9 mouse cellular contexts compared by ENCODE assay signal in genomic region chr14:60529646-60530347, GRCm38 (mm10).
DNase-seq lines count a peak whose midpoint lies in the region; ATAC-seq and TF ChIP-seq lines count a peak whose summit lies in the region.
"Had no signal": no experiment of that assay in that cellular context is flagged by ENCODE, and none has a peak within 500 bp of the region (broad histone marks: within the 10 kb centered on the region; RNA-seq: fewer than 3 reads in every experiment).

No protein-coding gene starts in this region.

- H3K4me1 ChIP-seq in heart, embryonic 15.5 days (replicated peaks): peaks cover 14% of the 10 kb centered on the region
- peaks cover 11% of the 10 kb centered on the region for H3K4me1 ChIP-seq in embryonic facial prominence, embryonic 14.5 days (ENCODE audit: control insufficient read depth, insufficient read depth, low read length)
- H3K4me1 ChIP-seq in hindbrain, postnatal 0 days (ENCODE audit: insufficient read depth, low read length): peaks cover 16% of the 10 kb centered on the region

- WGBS in heart, embryonic 15.5 days: 38% methylated on average over 7 of the region's 7 CpGs
- 42% methylated on average over 3 of the region's 7 CpGs for WGBS in embryonic facial prominence, embryonic 14.5 days
- WGBS in hindbrain, postnatal 0 days: 40% methylated on average over 6 of the region's 7 CpGs

- no peak overlapping the region for H3K4me3 ChIP-seq in heart, embryonic 15.5 days
- H3K4me3 ChIP-seq in embryonic facial prominence, embryonic 14.5 days (ENCODE audit: low read depth, low read length): no peak overlapping the region
- H3K4me3 ChIP-seq in hindbrain, postnatal 0 days (ENCODE audit: low read length): no peak overlapping the region
- H3K4me3 ChIP-seq: liver, embryonic 13.5 days had no signal

- no peaks in the 10 kb centered on the region for H3K36me3 ChIP-seq in heart, embryonic 15.5 days
- no peaks in the 10 kb centered on the region for H3K36me3 ChIP-seq in embryonic facial prominence, embryonic 14.5 days (ENCODE audit: control insufficient read depth, insufficient read depth, low read length)
- H3K36me3 ChIP-seq in hindbrain, postnatal 0 days (ENCODE audit: insufficient read depth, low read length): no peaks in the 10 kb centered on the region
- H3K36me3 ChIP-seq: liver, embryonic 13.5 days had no signal

- H3K9me3 ChIP-seq in heart, embryonic 15.5 days (replicated peaks): no peaks in the 10 kb centered on the region
- no peaks in the 10 kb centered on the region for H3K9me3 ChIP-seq in embryonic facial prominence, embryonic 14.5 days (ENCODE audit: control insufficient read depth, low read length)
- H3K9me3 ChIP-seq in hindbrain, postnatal 0 days (ENCODE audit: low read length): no peaks in the 10 kb centered on the region
- H3K9me3 ChIP-seq: liver, embryonic 13.5 days had no signal

- H3K27me3 ChIP-seq in heart, embryonic 15.5 days: no peaks in the 10 kb centered on the region
- H3K27me3 ChIP-seq in embryonic facial prominence, embryonic 14.5 days (replicated peaks; ENCODE audit: control insufficient read depth, insufficient read depth, low read length): no peaks in the 10 kb centered on the region
- H3K27me3 ChIP-seq in hindbrain, postnatal 0 days (ENCODE audit: insufficient read depth, low read length): no peaks in the 10 kb centered on the region
- H3K27me3 ChIP-seq: liver, embryonic 13.5 days had no signal

- DNase-seq in heart, adult 8-10 months (ENCODE audit: low spot score): no peak
- DNase-seq in A20 (ENCODE audit: low read depth, low spot score): peak; percentile 63
- DNase-seq in embryonic facial prominence, embryonic 14.5 days (ENCODE audit: low spot score): peak; percentile 48
- peak; percentile 52 for DNase-seq in hindbrain, postnatal 0 days (ENCODE audit: low spot score)
- no peak for DNase-seq in right cerebral cortex, postnatal 25 days
- DNase-seq in right cerebral cortex, adult 18-20 months: no peak
- no peak for DNase-seq in gastrocnemius, adult 18-20 months (ENCODE audit: low spot score)
- DNase-seq: liver, embryonic 13.5 days had no signal

- ATAC-seq in heart, embryonic 15.5 days (replicated peaks; ENCODE audit: insufficient number of reproducible peaks, insufficient read depth, low FRiP score, low read depth): 0 out of 2 replicates have a peak, but pooled peaks have one; percentile 20
- peak; percentile 30; the same call in 1 of the 2 replicates for ATAC-seq in embryonic facial prominence, embryonic 14.5 days (ENCODE audit: low read depth)
- ATAC-seq in hindbrain, postnatal 0 days: peak; percentile 82

- no peak overlapping the region for H3K4me2 ChIP-seq in heart, embryonic 15.5 days
- H3K4me2 ChIP-seq in embryonic facial prominence, embryonic 14.5 days (ENCODE audit: low read depth, low read length): no peak overlapping the region
- H3K4me2 ChIP-seq in hindbrain, postnatal 0 days (ENCODE audit: low read depth, low read length): no peak overlapping the region
- H3K4me2 ChIP-seq: liver, embryonic 13.5 days had no signal

- no peak overlapping the region for H3K9ac ChIP-seq in heart, embryonic 15.5 days
- no peak overlapping the region for H3K9ac ChIP-seq in embryonic facial prominence, embryonic 14.5 days (ENCODE audit: low read depth, low read length)
- no peak overlapping the region for H3K9ac ChIP-seq in hindbrain, postnatal 0 days (replicated peaks; ENCODE audit: low read length)
- H3K9ac ChIP-seq: liver, embryonic 13.5 days had no signal

- TF ChIP-seq CTCF in hindbrain, postnatal 0 days (IDR thresholded peaks at IDR 0.05; ENCODE audit: low read depth): no peak

- H3K27ac ChIP-seq in heart, embryonic 15.5 days: no peak overlapping the region
- no peak overlapping the region for H3K27ac ChIP-seq in embryonic facial prominence, embryonic 14.5 days (replicated peaks; ENCODE audit: low read depth, low read length)
- no peak overlapping the region for H3K27ac ChIP-seq in hindbrain, postnatal 0 days
- H3K27ac ChIP-seq: liver, embryonic 13.5 days had no signal

Comparison
In these comparisons a context has a peak if more than half of its experiments do, and no peak if none do; other contexts are left out.
1. ATAC-seq: peak in every context shown above with its lines; median percentile 82 in hindbrain, postnatal 0 days; 30 in embryonic facial prominence, embryonic 14.5 days; 20 in heart, embryonic 15.5 days.
2. DNase-seq: peak in A20 (single experiment), embryonic facial prominence, embryonic 14.5 days (single experiment) and hindbrain, postnatal 0 days (single experiment); none in heart, adult 8-10 months (single experiment), right cerebral cortex, postnatal 25 days (single experiment), right cerebral cortex, adult 18-20 months (single experiment) and gastrocnemius, adult 18-20 months (single experiment).